Mouse (Mus musculus) forebrain, embryonic 14.5 days (tissue): ENCODE data around the gene Tekt3. TPM values are rescaled to one million over a fixed set of nuclear protein-coding genes. Genes with fewer than 3 reads are reported as not detected.

ENCODE experiments used
- ATAC-seq: fragments of 200-750 bp; cut with Nextera tagmentation; 2 replicates; pipeline ENCODE4 v1.8.0; 2017; ENCODE audit warnings: mild to moderate bottlenecking, moderate library complexity
- DNase-seq: peaks from one replicate; pipeline ENCODE4 v3.0.0-alpha.2; 2015; ENCODE audit warnings: low spot score
- H3K27ac ChIP-seq: fragments of 300-500 bp; sonication (generic); 2 replicates; pipeline ENCODE4 v1.5.1; 2014; ENCODE audit warnings: low read depth, mild to moderate bottlenecking, control low read depth, low read length, moderate library complexity
- H3K27me3 ChIP-seq: fragments of 300-500 bp; sonication (generic); replicated peaks from 2 replicates; pipeline ENCODE4 v1.6.1; 2014; ENCODE audit warnings: low read length, control low read depth, mixed read lengths; ENCODE audit not compliant: control insufficient read depth, insufficient read depth
- H3K36me3 ChIP-seq: fragments of 300-500 bp; sonication (generic); 2 replicates; pipeline ENCODE4 v1.6.1; 2014; ENCODE audit warnings: low read length, control low read depth; ENCODE audit not compliant: control insufficient read depth, insufficient read depth
- H3K4me1 ChIP-seq: fragments of 300-500 bp; sonication (generic); 2 replicates; pipeline ENCODE4 v1.6.1; 2014; ENCODE audit warnings: antibody characterized with exemption, low read length, control low read depth; ENCODE audit not compliant: control insufficient read depth, insufficient read depth
- H3K4me2 ChIP-seq: fragments of 300-500 bp; sonication (generic); 2 replicates; pipeline ENCODE4 v1.6.1; 2014; ENCODE audit warnings: mild to moderate bottlenecking, control low read depth, low read length
- H3K4me3 ChIP-seq: fragments of 300-500 bp; sonication (generic); 2 replicates; pipeline ENCODE4 v1.5.1; 2014; ENCODE audit warnings: low read depth, low read length, control low read depth
- H3K9ac ChIP-seq: fragments of 300-500 bp; sonication (generic); 2 replicates; pipeline ENCODE4 v1.6.1; 2014; ENCODE audit warnings: mild to moderate bottlenecking, low read length, control low read depth, moderate library complexity
- H3K9me3 ChIP-seq: fragments of 300-500 bp; sonication (generic); replicated peaks from 2 replicates; pipeline ENCODE4 v1.6.1; 2016; ENCODE audit warnings: low read length, control low read depth, mixed read lengths; ENCODE audit not compliant: control insufficient read depth
- WGBS: fragments of 180-500 bp; shearing (Covaris S2); extraction: QIAGEN DNeasy Blood & Tissue Kit; methylation state at CpG from one replicate; pipeline ENCODE4 v1.1.7; 2014; 5-methylcytosine and 5-hydroxymethylcytosine counted together
- polyA plus RNA-seq: library from polyadenylated mRNA; unstranded; fragments of >200 nt; fragmentation: Nextera tagmentation; extraction: Ambion mirVana; gene quantifications from 2 replicates; pipeline ENCODE4 v1.2.1, GENCODE M21; 2014

The Tekt3 gene
- polyA plus RNA-seq, 1 experiment from 2014 or later = not detected

- WGBS = 67% methylated on average over 5 of the region's 5 CpGs
- Histone ChIP-seq H3K4me2 (no peak overlapping the region), H3K27me3 (peaks cover 11% of the 10 kb centered on the region), H3K9me3 (no peaks in the 10 kb centered on the region), H3K9ac (no peak overlapping the region), H3K4me3 (no peak overlapping the region), H3K4me1 (no peaks in the 10 kb centered on the region; the same call in 1 of the 2 replicates), H3K36me3 (no peaks in the 10 kb centered on the region), H3K27ac (no peak overlapping the region)
- no peak for DNase-seq
- ATAC-seq = no peak
Measured at GRCm38 (mm10) chr11:63125832-63126456, 64.5 kb downstream of the Tekt3 start.

GRCm38 (mm10) chr11:63126976-63127375, 65.5 kb downstream of the Tekt3 start:
- 79% methylated on average over 8 of the region's 8 CpGs for WGBS
- no peak overlapping the region for H3K4me2 ChIP-seq
- no peak for DNase-seq
- no peaks in the 10 kb centered on the region for H3K9me3 ChIP-seq
- H3K9ac ChIP-seq = no peak overlapping the region
- no peak for ATAC-seq
- H3K36me3 ChIP-seq = no peaks in the 10 kb centered on the region
- peaks cover 21% of the 10 kb centered on the region for H3K27me3 ChIP-seq
- peaks cover 4% of the 10 kb centered on the region for H3K4me1 ChIP-seq
- no peak overlapping the region for H3K4me3 ChIP-seq
- H3K27ac ChIP-seq = no peak overlapping the region

GRCm38 (mm10) chr11:63127513-63127912, 66.1 kb downstream of the Tekt3 start:
- H3K27me3 ChIP-seq = peaks cover 26% of the 10 kb centered on the region
- WGBS = 87% methylated on average over 4 of the region's 4 CpGs
- H3K4me3 ChIP-seq = no peak overlapping the region
- H3K27ac ChIP-seq = no peak overlapping the region
- H3K4me1 ChIP-seq = peaks cover 9% of the 10 kb centered on the region
- no peak overlapping the region for H3K9ac ChIP-seq
- DNase-seq (no peak), ATAC-seq (no peak)
- H3K4me2 ChIP-seq = no peak overlapping the region
- H3K36me3 ChIP-seq = no peaks in the 10 kb centered on the region
- no peaks in the 10 kb centered on the region for H3K9me3 ChIP-seq

GRCm38 (mm10) chr11:63128784-63129183, 67.3 kb downstream of the Tekt3 start, which contains the start of gene Pmp22:
Gene Pmp22, plus strand, starts transcription at chr11:63128982.
- no peak for DNase-seq

GRCm38 (mm10) chr11:63129375-63129774, 67.9 kb downstream of the Tekt3 start:
- ATAC-seq (no peak), DNase-seq (no peak)
- 53% methylated on average over 9 of the region's 9 CpGs for WGBS
- no peaks in the 10 kb centered on the region for H3K9me3 ChIP-seq
- H3K36me3 ChIP-seq = no peaks in the 10 kb centered on the region
- no peak overlapping the region for H3K27ac ChIP-seq
- H3K4me1 ChIP-seq = peaks cover 13% of the 10 kb centered on the region
- no peak overlapping the region for H3K9ac ChIP-seq
- H3K4me2 ChIP-seq = no peak overlapping the region
- H3K27me3 ChIP-seq = peaks cover 40% of the 10 kb centered on the region
- H3K4me3 ChIP-seq = no peak overlapping the region

More at GRCm38 (mm10) chr11:63128784-63129183, 67.3 kb downstream of the Tekt3 start, which contains the start of gene Pmp22:
- no peak within 1 kb of the TSS for H3K4me2 ChIP-seq
- 71% methylated on average over 2 of the region's 2 CpGs for WGBS
- H3K4me1 ChIP-seq = peaks cover 13% of the 10 kb centered on the region
- no peaks in the 10 kb centered on the region for H3K9me3 ChIP-seq
- H3K36me3 ChIP-seq = no peaks in the 10 kb centered on the region
- H3K27ac ChIP-seq = no peak within 1 kb of the TSS
- H3K27me3 ChIP-seq = peaks cover 38% of the 10 kb centered on the region
- ATAC-seq = no peak
- no peak within 1 kb of the TSS for H3K9ac ChIP-seq
- no peak within 1 kb of the TSS for H3K4me3 ChIP-seq

GRCm38 (mm10) chr11:63129840-63130239, 68.4 kb downstream of the Tekt3 start:
- H3K4me2 ChIP-seq = no peak overlapping the region
- no peak overlapping the region for H3K9ac ChIP-seq
- WGBS = 21% methylated on average over 12 of the region's 12 CpGs
- DNase-seq = no peak
- peaks cover 40% of the 10 kb centered on the region for H3K27me3 ChIP-seq
- peaks cover 13% of the 10 kb centered on the region for H3K4me1 ChIP-seq
- H3K4me3 ChIP-seq = no peak overlapping the region
- H3K27ac ChIP-seq = no peak overlapping the region
- no peaks in the 10 kb centered on the region for H3K36me3 ChIP-seq
- ATAC-seq = no peak
- H3K9me3 ChIP-seq = no peaks in the 10 kb centered on the region

- H3K27me3 ChIP-seq = peaks cover 40% of the 10 kb centered on the region
- ATAC-seq = no peak
Measured at GRCm38 (mm10) chr11:63130497-63130896, 69.0 kb downstream of the Tekt3 start.

GRCm38 (mm10) chr11:63131001-63131692, 69.7 kb downstream of the Tekt3 start:
- Histone ChIP-seq H3K27ac (no peak overlapping the region), H3K9ac (no peak overlapping the region; the same call in 1 of the 2 replicates), H3K9me3 (no peaks in the 10 kb centered on the region), H3K36me3 (no peaks in the 10 kb centered on the region), H3K27me3 (peaks cover 40% of the 10 kb centered on the region), H3K4me3 (peak overlapping the region; percentile 52), H3K4me2 (peak overlapping the region; percentile 98), H3K4me1 (peaks cover 15% of the 10 kb centered on the region)
- 5% methylated on average over 33 of the region's 33 CpGs for WGBS
- DNase-seq = no peak
- no peak for ATAC-seq

More at GRCm38 (mm10) chr11:63130497-63130896, 69.0 kb downstream of the Tekt3 start:
- no peaks in the 10 kb centered on the region for H3K36me3 ChIP-seq
- H3K9me3 ChIP-seq = no peaks in the 10 kb centered on the region
- DNase-seq = no peak
- no peak overlapping the region for H3K27ac ChIP-seq
- peaks cover 15% of the 10 kb centered on the region for H3K4me1 ChIP-seq
- no peak overlapping the region for H3K4me3 ChIP-seq
- WGBS = 30% methylated on average over 8 of the region's 8 CpGs
- H3K4me2 ChIP-seq = peak overlapping the region; percentile 98; the same call in 1 of the 2 replicates
- no peak overlapping the region for H3K9ac ChIP-seq

- Histone ChIP-seq H3K4me2 (peak overlapping the region; percentile 98), H3K4me3 (peak overlapping the region; percentile 52), H3K27me3 (peaks cover 40% of the 10 kb centered on the region), H3K9ac (no peak overlapping the region), H3K36me3 (no peaks in the 10 kb centered on the region), H3K9me3 (no peaks in the 10 kb centered on the region), H3K4me1 (peaks cover 15% of the 10 kb centered on the region), H3K27ac (no peak overlapping the region)
- ATAC-seq = no peak
- WGBS = 6% methylated on average over 11 of the region's 11 CpGs
- DNase-seq = no peak
Measured at GRCm38 (mm10) chr11:63131693-63132040, 70.2 kb downstream of the Tekt3 start.
